Mouse (Mus musculus) C2C12 (cell line): ENCODE measurements at regions not wholly inside any gene's neighbourhood (a gene's known extent, or its start where the extent isn't known, plus 50 kb on each side); places are given as distances from the start of the nearest gene placed in this dataset.

Experiments
- CEBPB ChIP-seq: IDR thresholded peaks from one replicate; pipeline ENCODE4 v1.6.1; 2011; ENCODE audit warnings: low read depth, mild to moderate bottlenecking, control low read depth, moderate library complexity
- CTCF ChIP-seq: IDR thresholded peaks from one replicate; pipeline ENCODE4 v1.5.1; 2011; ENCODE audit not compliant: control insufficient read depth, insufficient read depth, insufficient read length
- FOSL1 ChIP-seq: IDR thresholded peaks from one replicate; pipeline ENCODE4 v1.8.0; 2011; ENCODE audit warnings: mild to moderate bottlenecking, low read length; ENCODE audit not compliant: poor library complexity, insufficient read depth, severe bottlenecking
- MAX ChIP-seq: IDR thresholded peaks from one replicate; pipeline ENCODE4 v1.6.1; 2011; ENCODE audit warnings: mild to moderate bottlenecking, control low read depth
- MYOG ChIP-seq: IDR thresholded peaks from one replicate; pipeline ENCODE4 v1.6.1; 2011; ENCODE audit not compliant: control insufficient read depth, insufficient read length; ENCODE audit errors: extremely low read depth
- USF1 ChIP-seq: IDR thresholded peaks from one replicate; pipeline ENCODE4 v1.6.1; 2011; ENCODE audit warnings: low read depth, mild to moderate bottlenecking, control low read depth, moderate library complexity

DNA sequence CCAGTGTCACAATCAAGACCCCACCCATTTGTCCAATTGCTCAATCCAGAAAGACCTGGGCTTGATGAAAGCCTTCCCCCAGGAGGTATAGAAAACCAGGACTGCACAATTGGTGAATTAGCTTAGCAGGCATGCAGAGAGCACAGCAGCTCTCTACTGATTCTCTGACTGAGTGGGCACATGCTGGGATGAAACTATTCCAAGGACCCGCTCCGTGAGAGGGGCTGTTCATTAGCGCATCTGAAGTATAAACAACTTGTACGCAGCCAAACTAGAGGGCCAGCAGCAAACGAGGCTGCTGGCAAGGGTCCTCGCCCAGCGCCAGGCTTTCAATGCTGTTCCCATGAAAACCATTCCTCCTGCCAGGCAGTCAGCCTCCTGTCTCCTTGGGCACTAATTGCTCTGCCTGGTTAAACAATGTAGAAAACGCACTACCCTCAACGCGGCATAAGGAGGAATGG is 122.3 kb downstream of the Basp1 start:
- TF ChIP-seq CTCF = no peak
- no peak for TF ChIP-seq USF1
- TF ChIP-seq MYOG = no peak
- TF ChIP-seq CEBPB = no peak
- no peak for TF ChIP-seq MAX
- TF ChIP-seq FOSL1 = no peak
